Mouse (Mus musculus): ENCODE results near the gene Igfbp6. TPM values are rescaled to one million over a fixed set of nuclear protein-coding genes. Genes with fewer than 3 reads are reported as not detected.
A peak's percentile ranks its signal among the peaks of the same experiment; 100 is the strongest.

The Igfbp6 gene
- polyA plus RNA-seq, 1 experiment from 2014 or later = 9.5 TPM

- Histone ChIP-seq H3K27ac (peak overlapping the region; percentile 96), H3K4me1 (replicated peaks) (peaks cover 93% of the 10 kb centered on the region), H3K4me2 (peak overlapping the region; percentile 91), H3K9me3 (replicated peaks) (no peaks in the 10 kb centered on the region), H3K4me3 (peak overlapping the region; percentile 66), H3K27me3 (peaks cover 3% of the 10 kb centered on the region), H3K9ac (peak overlapping the region; percentile 75), H3K36me3 (peaks cover 16% of the 10 kb centered on the region)
- WGBS = 8% methylated on average over 14 of the region's 14 CpGs
- no peak for ATAC-seq (replicated peaks; ENCODE audit: insufficient number of reproducible peaks, insufficient read depth, low FRiP score, low read depth)
Observed at GRCm38 (mm10) chr15:102103371-102103946, 40.7 kb upstream of the Igfbp6 start.

- WGBS = 24% methylated on average over 12 of the region's 12 CpGs
- peak overlapping the region; percentile 91 for H3K4me2 ChIP-seq
- H3K9me3 ChIP-seq (replicated peaks) = no peaks in the 10 kb centered on the region
- no peak for ATAC-seq (replicated peaks; ENCODE audit: insufficient number of reproducible peaks, insufficient read depth, low FRiP score, low read depth)
- H3K9ac ChIP-seq = peak overlapping the region; percentile 75
- peaks cover 3% of the 10 kb centered on the region for H3K27me3 ChIP-seq
- H3K4me3 ChIP-seq = peak overlapping the region; percentile 66
- H3K4me1 ChIP-seq (replicated peaks) = peaks cover 95% of the 10 kb centered on the region
- H3K27ac ChIP-seq = peak overlapping the region; percentile 96
- peaks cover 21% of the 10 kb centered on the region for H3K36me3 ChIP-seq
Observed at GRCm38 (mm10) chr15:102103947-102104555, 40.1 kb upstream of the Igfbp6 start.

- Histone ChIP-seq H3K4me1 (replicated peaks) (peaks cover 89% of the 10 kb centered on the region), H3K9ac (0 out of 2 replicates have a peak overlapping the region, but pooled peaks have one; percentile 21), H3K9me3 (replicated peaks) (no peaks in the 10 kb centered on the region), H3K4me2 (peak overlapping the region; percentile 91), H3K27ac (peak overlapping the region; percentile 46), H3K27me3 (peaks cover 3% of the 10 kb centered on the region), H3K4me3 (peak overlapping the region; percentile 15; the same call in 1 of the 2 replicates), H3K36me3 (peaks cover 32% of the 10 kb centered on the region)
- ATAC-seq (replicated peaks; ENCODE audit: insufficient number of reproducible peaks, insufficient read depth, low FRiP score, low read depth) = no peak
- 32% methylated on average over 5 of the region's 5 CpGs for WGBS
Observed at GRCm38 (mm10) chr15:102105360-102105759, 38.8 kb upstream of the Igfbp6 start.

GRCm38 (mm10) chr15:102105764-102106730, 38.1 kb upstream of the Igfbp6 start:
- peak overlapping the region; percentile 91 for H3K4me2 ChIP-seq
- ATAC-seq (replicated peaks; ENCODE audit: insufficient number of reproducible peaks, insufficient read depth, low FRiP score, low read depth) = no peak
- H3K9ac ChIP-seq = peak overlapping the region; percentile 21; the same call in 1 of the 2 replicates
- H3K27me3 ChIP-seq = peaks cover 3% of the 10 kb centered on the region
- WGBS = 34% methylated on average over 18 of the region's 18 CpGs
- H3K4me1 ChIP-seq (replicated peaks) = peaks cover 83% of the 10 kb centered on the region
- H3K27ac ChIP-seq = peak overlapping the region; percentile 46; the same call in 1 of the 2 replicates
- H3K36me3 ChIP-seq = peaks cover 38% of the 10 kb centered on the region
- H3K4me3 ChIP-seq = peak overlapping the region; percentile 15
- H3K9me3 ChIP-seq (replicated peaks) = no peaks in the 10 kb centered on the region

GRCm38 (mm10) chr15:102106754-102107456, 37.3 kb upstream of the Igfbp6 start:
- 29% methylated on average over 38 of the region's 38 CpGs for WGBS
- Histone ChIP-seq H3K27ac (no peak overlapping the region), H3K4me1 (replicated peaks) (peaks cover 75% of the 10 kb centered on the region), H3K27me3 (peaks cover 3% of the 10 kb centered on the region), H3K9ac (no peak overlapping the region), H3K4me2 (peak overlapping the region; percentile 91), H3K36me3 (peaks cover 47% of the 10 kb centered on the region), H3K4me3 (peak overlapping the region; percentile 25), H3K9me3 (replicated peaks) (no peaks in the 10 kb centered on the region)
- ATAC-seq (replicated peaks; ENCODE audit: insufficient number of reproducible peaks, insufficient read depth, low FRiP score, low read depth) = no peak

- Histone ChIP-seq H3K9me3 (replicated peaks) (no peaks in the 10 kb centered on the region), H3K27ac (peak overlapping the region; percentile 21), H3K9ac (no peak overlapping the region), H3K4me2 (0 out of 2 replicates have a peak overlapping the region, but pooled peaks have one; percentile 9), H3K27me3 (peaks cover 3% of the 10 kb centered on the region), H3K36me3 (peaks cover 57% of the 10 kb centered on the region), H3K4me1 (replicated peaks) (peaks cover 67% of the 10 kb centered on the region), H3K4me3 (no peak overlapping the region)
- no peak for ATAC-seq (replicated peaks; ENCODE audit: insufficient number of reproducible peaks, insufficient read depth, low FRiP score, low read depth)
- 34% methylated on average over 13 of the region's 13 CpGs for WGBS
Observed at GRCm38 (mm10) chr15:102107689-102108573, 36.2 kb upstream of the Igfbp6 start.

- H3K4me3 ChIP-seq = no peak overlapping the region
- peaks cover 62% of the 10 kb centered on the region for H3K4me1 ChIP-seq (replicated peaks)
- peaks cover 3% of the 10 kb centered on the region for H3K27me3 ChIP-seq
- H3K9me3 ChIP-seq (replicated peaks) = no peaks in the 10 kb centered on the region
- ATAC-seq (replicated peaks; ENCODE audit: insufficient number of reproducible peaks, insufficient read depth, low FRiP score, low read depth) = 0 out of 2 replicates have a peak, but pooled peaks have one; percentile 29
- H3K4me2 ChIP-seq = no peak overlapping the region
- no peak overlapping the region for H3K9ac ChIP-seq
- peak overlapping the region; percentile 21 for H3K27ac ChIP-seq
- H3K36me3 ChIP-seq = peaks cover 67% of the 10 kb centered on the region
- WGBS = 50% methylated on average over 18 of the region's 18 CpGs
Observed at GRCm38 (mm10) chr15:102108651-102109525, 35.3 kb upstream of the Igfbp6 start.

- 93% methylated on average over 7 of the region's 7 CpGs for WGBS
- H3K36me3 ChIP-seq = peaks cover 81% of the 10 kb centered on the region
Observed at GRCm38 (mm10) chr15:102110271-102110670, 33.9 kb upstream of the Igfbp6 start.

GRCm38 (mm10) chr15:102110701-102111494, 33.3 kb upstream of the Igfbp6 start:
- H3K4me1 ChIP-seq (replicated peaks) = peaks cover 44% of the 10 kb centered on the region
- no peak overlapping the region for H3K27ac ChIP-seq
- no peaks in the 10 kb centered on the region for H3K9me3 ChIP-seq (replicated peaks)
- peaks cover 3% of the 10 kb centered on the region for H3K27me3 ChIP-seq
- WGBS = 72% methylated on average over 29 of the region's 29 CpGs
- no peak overlapping the region for H3K4me3 ChIP-seq
- ATAC-seq (replicated peaks; ENCODE audit: insufficient number of reproducible peaks, insufficient read depth, low FRiP score, low read depth) = no peak
- H3K36me3 ChIP-seq = peaks cover 86% of the 10 kb centered on the region
- H3K9ac ChIP-seq = no peak overlapping the region
- no peak overlapping the region for H3K4me2 ChIP-seq

More at GRCm38 (mm10) chr15:102110271-102110670, 33.9 kb upstream of the Igfbp6 start:
- Histone ChIP-seq H3K27ac (no peak overlapping the region), H3K9me3 (replicated peaks) (no peaks in the 10 kb centered on the region), H3K27me3 (peaks cover 3% of the 10 kb centered on the region), H3K4me3 (no peak overlapping the region), H3K4me1 (replicated peaks) (peaks cover 50% of the 10 kb centered on the region), H3K9ac (no peak overlapping the region), H3K4me2 (no peak overlapping the region)
- ATAC-seq (replicated peaks; ENCODE audit: insufficient number of reproducible peaks, insufficient read depth, low FRiP score, low read depth) = no peak

All from heart, embryonic 15.5 days (tissue).